Mouse (Mus musculus) bone marrow, adult 2 months (tissue): Measurements from ENCODE around the gene Vmn1r1.

Source experiments
- CTCF ChIP-seq: fragments of 200-500 bp; IDR thresholded peaks from 2 replicates; pipeline ENCODE4 v1.5.1; 2011; ENCODE audit warnings: low read length, control low read depth; ENCODE audit not compliant: control insufficient read depth, insufficient read depth
- POLR2A ChIP-seq: fragments of 200-500 bp; IDR thresholded peaks from 2 replicates; pipeline ENCODE4 v1.6.1; 2011; ENCODE audit warnings: low read depth, mild to moderate bottlenecking, control low read depth, low read length, borderline replicate concordance; ENCODE audit not compliant: control insufficient read depth

GRCm38 (mm10) chr1:182113131-182113530, 51.2 kb downstream of the Vmn1r1 start:
- TF ChIP-seq CTCF, result no peak
- TF ChIP-seq POLR2A, result no peak
